Mouse (Mus musculus): Measurements from ENCODE around the gene Rpl13.

DNA sequence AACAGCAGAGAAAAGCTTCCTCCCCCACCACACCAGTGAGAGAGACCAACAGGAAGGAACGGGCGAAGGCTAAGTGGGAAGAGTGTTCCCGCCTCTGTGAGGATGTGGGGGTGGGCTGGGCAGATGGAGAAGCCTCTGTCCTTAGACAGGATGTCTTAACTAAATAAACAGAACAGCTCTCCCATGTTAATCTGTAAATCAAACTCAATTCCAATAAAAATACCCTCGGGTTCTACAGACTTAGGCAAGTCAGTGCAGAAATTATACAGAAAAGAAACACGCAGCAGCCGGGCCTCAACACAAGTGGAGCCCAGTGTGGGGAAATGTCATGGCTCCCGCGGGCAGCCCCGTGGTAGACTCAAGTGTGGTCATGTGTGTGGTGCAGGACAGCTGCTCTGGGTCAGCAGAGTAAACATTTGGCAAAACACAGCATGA, 48.6 kb downstream of the Rpl13 start:
- TF ChIP-seq CTCF (IDR thresholded peaks at IDR 0.05; ENCODE audit: control insufficient read depth, insufficient read depth, insufficient replicate concordance, low read depth, low read length) (no peak), POLR2A (IDR thresholded peaks at IDR 0.05; ENCODE audit: control insufficient read depth, low read depth, low read length) (no peak)
